Mouse (Mus musculus): ENCODE measurements around the gene Dolpp1. TPM values are rescaled to one million over a fixed set of nuclear protein-coding genes. Genes with fewer than 3 reads are reported as not detected.

The Dolpp1 gene
- polyA plus RNA-seq, 1 experiment from 2014 or later = 18.8 TPM

GRCm38 (mm10) chr2:30358533-30359531 lies 33.2 kb upstream of the Dolpp1 start, which contains the start of gene Sh3glb2:
Gene Sh3glb2 (minus strand): TSS chr2:30359337.
- H3K36me3 ChIP-seq = peaks cover 14% of the 10 kb centered on the region
- peak; percentile 47 for ATAC-seq (ENCODE audit: extremely low read depth, insufficient number of reproducible peaks, low FRiP score, low TSS enrichment)
- WGBS = 2% methylated on average over 61 of the region's 73 CpGs

DNA sequence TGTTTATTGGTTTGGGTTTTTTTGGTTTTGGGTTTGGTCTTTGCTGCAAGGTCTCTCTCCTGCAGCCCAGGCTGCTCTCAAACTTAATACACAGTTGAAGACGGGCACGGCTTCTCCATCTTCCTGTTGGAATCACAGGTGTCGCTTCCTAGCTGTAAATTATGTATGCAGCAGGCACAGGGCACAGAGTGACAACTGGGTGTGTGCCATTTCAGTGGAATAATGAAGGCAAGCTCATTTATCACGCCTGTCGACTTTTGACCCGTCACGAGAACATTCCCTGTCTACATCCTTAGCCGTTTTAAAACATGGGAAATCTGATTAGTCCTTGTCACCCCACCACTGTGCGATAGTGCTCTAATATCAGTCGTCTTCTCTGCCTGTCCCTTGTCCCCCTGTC lies 31.4 kb upstream of the Dolpp1 start:
- Histone ChIP-seq H3K9me3 (no peaks in the 10 kb centered on the region), H3K36me3 (no peaks in the 10 kb centered on the region), H3K4me3 (no peak overlapping the region), H3K27me3 (replicated peaks) (no peaks in the 10 kb centered on the region), H3K27ac (replicated peaks) (no peak overlapping the region), H3K4me2 (no peak overlapping the region), H3K9ac (no peak overlapping the region), H3K4me1 (peaks cover 44% of the 10 kb centered on the region)
- 77% methylated on average over 10 of the region's 10 CpGs for WGBS
- ATAC-seq (ENCODE audit: extremely low read depth, insufficient number of reproducible peaks, low FRiP score, low TSS enrichment) = no peak

More at GRCm38 (mm10) chr2:30358533-30359531, 33.2 kb upstream of the Dolpp1 start, which contains the start of gene Sh3glb2:
- Histone ChIP-seq H3K9me3 (no peaks in the 10 kb centered on the region), H3K27me3 (replicated peaks) (no peaks in the 10 kb centered on the region), H3K4me3 (peak within 1 kb of the TSS; percentile 89), H3K9ac (peak within 1 kb of the TSS; percentile 88), H3K4me1 (peaks cover 46% of the 10 kb centered on the region), H3K4me2 (peak within 1 kb of the TSS; percentile 79), H3K27ac (replicated peaks) (peak within 1 kb of the TSS; percentile 79)

DNA sequence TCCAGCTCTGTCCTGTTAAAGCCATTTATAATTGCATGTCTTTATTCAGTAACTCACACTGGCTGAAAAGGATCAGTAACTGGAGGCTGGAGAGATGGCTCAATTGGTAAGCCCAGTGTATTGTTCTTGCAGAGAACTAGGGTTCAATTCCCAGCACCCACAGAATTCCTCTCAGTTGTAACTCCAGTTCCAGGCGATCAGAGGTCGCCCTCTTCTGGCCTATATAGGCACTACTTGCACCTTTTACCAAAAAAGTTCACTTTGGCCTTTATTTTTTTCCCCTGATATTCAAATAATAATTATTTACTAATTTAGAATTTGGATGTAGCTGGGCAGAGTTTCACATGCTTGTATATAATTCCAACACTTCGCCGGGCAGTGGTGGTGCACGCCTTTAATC lies 29.2 kb upstream of the Dolpp1 start:
- peaks cover 33% of the 10 kb centered on the region for H3K4me1 ChIP-seq
- H3K9me3 ChIP-seq = no peaks in the 10 kb centered on the region
- H3K4me2 ChIP-seq = no peak overlapping the region
- H3K9ac ChIP-seq = no peak overlapping the region
- 71% methylated on average over 5 of the region's 5 CpGs for WGBS
- peaks cover 14% of the 10 kb centered on the region for H3K36me3 ChIP-seq
- H3K4me3 ChIP-seq = no peak overlapping the region
- ATAC-seq (ENCODE audit: extremely low read depth, insufficient number of reproducible peaks, low FRiP score, low TSS enrichment) = no peak
- H3K27ac ChIP-seq (replicated peaks) = no peak overlapping the region
- no peaks in the 10 kb centered on the region for H3K27me3 ChIP-seq (replicated peaks)

DNA sequence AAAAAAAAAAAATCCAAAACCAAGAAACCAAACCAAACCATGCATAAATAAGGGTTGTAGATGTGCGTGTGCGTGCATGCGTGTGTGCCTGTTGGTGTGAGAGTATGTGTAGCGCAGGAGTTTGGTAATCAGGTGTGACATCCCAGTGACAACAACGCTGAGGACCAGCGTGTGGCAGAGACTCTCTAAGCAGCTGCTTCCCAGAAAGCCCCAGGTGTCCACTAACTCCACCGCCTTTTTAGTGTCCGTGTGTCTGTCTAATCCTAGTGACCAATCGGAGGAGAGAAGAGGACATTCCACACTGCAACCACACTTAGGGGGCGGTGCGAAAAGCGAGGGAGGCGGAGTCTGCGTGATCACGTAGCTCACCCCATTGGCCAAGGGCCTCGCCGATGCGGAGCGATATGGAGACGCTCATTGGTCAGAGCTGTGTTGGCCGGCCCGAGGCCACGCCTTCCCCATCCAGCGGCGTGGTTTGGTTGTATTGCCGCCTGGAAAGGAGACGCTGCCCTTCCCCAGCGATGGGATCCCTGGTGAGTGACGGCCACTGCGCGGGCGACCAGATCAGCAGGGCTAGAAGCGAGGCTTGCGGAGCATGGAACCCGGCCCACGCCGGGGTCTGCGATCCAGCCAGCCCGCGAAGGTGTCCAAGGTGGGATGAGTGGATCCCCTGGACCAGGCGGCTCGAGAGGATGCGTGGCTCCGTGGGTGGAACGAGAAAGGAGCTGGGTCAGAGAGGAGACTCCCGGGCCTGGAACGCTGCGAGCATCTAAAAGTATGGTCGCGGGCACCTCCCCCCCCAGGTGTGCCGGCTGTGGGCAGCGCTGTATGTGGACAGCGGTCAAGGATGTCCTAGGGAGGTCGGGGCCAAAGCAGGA lies 28.0 kb upstream of the Dolpp1 start, which contains the start of gene Miga2:
Gene Miga2, plus strand, starts transcription at position 461 of the 878 bp plus-strand sequence.
- H3K9me3 ChIP-seq = no peaks in the 10 kb centered on the region
- H3K36me3 ChIP-seq = peaks cover 26% of the 10 kb centered on the region
- peak within 1 kb of the TSS; percentile 90 for H3K27ac ChIP-seq (replicated peaks)
- no peaks in the 10 kb centered on the region for H3K27me3 ChIP-seq (replicated peaks)
- ATAC-seq (ENCODE audit: extremely low read depth, insufficient number of reproducible peaks, low FRiP score, low TSS enrichment) = peak; percentile 99
- H3K4me1 ChIP-seq = peaks cover 25% of the 10 kb centered on the region
- peak within 1 kb of the TSS; percentile 85 for H3K9ac ChIP-seq
- peak within 1 kb of the TSS; percentile 85 for H3K4me2 ChIP-seq
- H3K4me3 ChIP-seq = peak within 1 kb of the TSS; percentile 85
- under 1% methylated on average over 54 of the region's 54 CpGs for WGBS

DNA sequence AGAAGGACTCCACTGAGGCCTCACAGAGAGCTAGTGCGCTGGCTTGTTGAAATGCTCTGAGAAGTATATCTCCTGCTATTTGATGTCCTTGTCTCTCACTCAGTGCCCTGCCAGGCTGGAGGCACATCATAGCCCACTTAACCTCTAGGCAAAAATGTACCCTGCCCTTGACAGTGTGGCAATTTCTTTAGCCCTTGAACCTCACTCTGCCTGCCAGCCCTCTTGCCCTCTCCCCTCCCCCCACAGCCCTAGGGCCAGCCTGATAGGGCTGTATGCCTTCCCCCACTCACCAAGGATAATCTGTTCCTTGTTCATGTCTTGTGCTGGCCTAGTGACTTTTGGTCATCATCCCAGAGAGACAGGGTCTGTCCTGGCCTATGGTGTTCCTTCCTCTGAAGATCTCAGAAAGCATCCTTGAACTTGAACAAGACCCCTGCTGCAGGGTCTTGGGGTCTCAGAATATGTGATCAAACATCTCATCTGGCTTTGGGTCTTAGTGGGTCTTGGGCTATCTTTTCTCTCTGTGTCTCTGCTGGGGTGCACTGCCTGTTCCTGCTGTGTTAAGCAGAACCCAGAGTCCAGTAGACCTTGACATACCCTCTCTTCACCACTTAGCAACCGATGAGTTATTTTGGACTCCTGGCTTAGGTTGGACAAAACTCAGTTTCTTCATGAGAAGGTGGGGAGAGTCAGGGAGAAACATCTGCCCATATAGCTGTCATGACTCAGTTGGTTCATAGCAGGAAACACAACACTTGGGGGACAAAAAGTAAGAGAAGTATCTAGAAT lies 26.6 kb upstream of the Dolpp1 start:
- Histone ChIP-seq H3K4me3 (peak overlapping the region; percentile 85), H3K27ac (replicated peaks) (peak overlapping the region; percentile 90), H3K9ac (peak overlapping the region; percentile 85), H3K4me2 (peak overlapping the region; percentile 85), H3K27me3 (replicated peaks) (no peaks in the 10 kb centered on the region), H3K4me1 (peaks cover 25% of the 10 kb centered on the region), H3K36me3 (peaks cover 40% of the 10 kb centered on the region), H3K9me3 (no peaks in the 10 kb centered on the region)
- 61% methylated on average over 2 of the region's 2 CpGs for WGBS
- no peak for ATAC-seq (ENCODE audit: extremely low read depth, insufficient number of reproducible peaks, low FRiP score, low TSS enrichment)

- peaks cover 48% of the 10 kb centered on the region for H3K36me3 ChIP-seq
- peak overlapping the region; percentile 90; the same call in 1 of the 2 replicates for H3K27ac ChIP-seq (replicated peaks)
- ATAC-seq (ENCODE audit: extremely low read depth, insufficient number of reproducible peaks, low FRiP score, low TSS enrichment) = no peak
- H3K9ac ChIP-seq = peak overlapping the region; percentile 85; the same call in 1 of the 2 replicates
- no peaks in the 10 kb centered on the region for H3K9me3 ChIP-seq
- no peaks in the 10 kb centered on the region for H3K27me3 ChIP-seq (replicated peaks)
- peak overlapping the region; percentile 85; the same call in 1 of the 2 replicates for H3K4me3 ChIP-seq
- WGBS = 42% methylated on average over 5 of the region's 5 CpGs
- H3K4me2 ChIP-seq = peak overlapping the region; percentile 85
- peaks cover 25% of the 10 kb centered on the region for H3K4me1 ChIP-seq
Observed at GRCm38 (mm10) chr2:30366203-30366602, 25.9 kb upstream of the Dolpp1 start.

GRCm38 (mm10) chr2:30371544-30371943 lies 20.5 kb upstream of the Dolpp1 start:
- H3K9ac ChIP-seq = no peak overlapping the region
- H3K9me3 ChIP-seq = no peaks in the 10 kb centered on the region
- H3K27ac ChIP-seq (replicated peaks) = no peak overlapping the region
- H3K4me1 ChIP-seq = peaks cover 2% of the 10 kb centered on the region
- no peak overlapping the region for H3K4me2 ChIP-seq
- no peak overlapping the region for H3K4me3 ChIP-seq
- peaks cover 100% of the 10 kb centered on the region for H3K36me3 ChIP-seq
- H3K27me3 ChIP-seq (replicated peaks) = no peaks in the 10 kb centered on the region
- WGBS = 92% methylated on average over 8 of the region's 8 CpGs
- ATAC-seq (ENCODE audit: extremely low read depth, insufficient number of reproducible peaks, low FRiP score, low TSS enrichment) = no peak

DNA sequence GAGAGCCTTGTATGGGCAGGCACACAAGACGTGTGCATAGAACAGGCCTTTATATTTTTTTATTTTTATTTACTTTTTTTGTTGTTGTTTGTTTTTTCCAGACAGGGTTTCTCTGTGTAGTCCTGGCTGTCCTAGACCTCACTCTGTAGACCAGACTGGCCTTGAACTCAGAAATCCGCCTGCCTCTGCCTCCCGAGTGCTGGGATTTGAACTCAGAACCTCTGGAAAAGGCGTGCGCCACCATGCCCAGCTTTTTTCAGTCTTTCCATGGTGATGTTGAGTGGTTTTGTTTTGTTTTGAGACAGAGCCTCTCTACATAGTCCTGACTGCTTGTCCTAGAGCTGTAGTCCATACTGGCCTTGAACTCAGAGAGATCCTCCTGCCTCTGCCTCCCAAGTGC lies 19.3 kb upstream of the Dolpp1 start:
- Histone ChIP-seq H3K4me3 (no peak overlapping the region), H3K27me3 (replicated peaks) (no peaks in the 10 kb centered on the region), H3K36me3 (peaks cover 100% of the 10 kb centered on the region), H3K4me1 (no peaks in the 10 kb centered on the region), H3K4me2 (no peak overlapping the region), H3K9me3 (no peaks in the 10 kb centered on the region), H3K27ac (replicated peaks) (no peak overlapping the region), H3K9ac (no peak overlapping the region)
- no peak for ATAC-seq (ENCODE audit: extremely low read depth, insufficient number of reproducible peaks, low FRiP score, low TSS enrichment)
- WGBS = 94% methylated on average over 5 of the region's 5 CpGs

DNA sequence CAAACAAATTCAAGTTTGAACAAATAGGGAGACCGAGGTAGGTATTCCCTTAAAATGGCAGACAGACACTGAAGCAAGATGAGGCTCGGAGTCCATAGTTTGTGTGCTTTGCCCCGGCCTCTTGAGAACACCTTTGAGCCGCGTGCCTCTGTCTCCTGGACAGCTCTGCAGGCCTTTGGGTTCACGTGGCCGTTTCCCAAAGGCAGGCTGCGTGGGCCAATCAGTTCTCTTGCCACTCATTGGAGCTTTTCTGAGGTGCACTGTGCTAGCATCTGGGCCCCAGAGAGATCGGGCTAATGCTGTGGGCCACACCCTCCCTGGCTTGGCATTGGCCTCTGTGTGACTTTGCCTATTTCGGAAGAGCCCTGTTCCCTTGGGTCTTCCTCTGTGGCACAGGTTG lies 16.2 kb upstream of the Dolpp1 start:
- WGBS = 88% methylated on average over 10 of the region's 10 CpGs
- no peaks in the 10 kb centered on the region for H3K4me1 ChIP-seq
- H3K27me3 ChIP-seq (replicated peaks) = no peaks in the 10 kb centered on the region
- no peak overlapping the region for H3K4me2 ChIP-seq
- peaks cover 100% of the 10 kb centered on the region for H3K36me3 ChIP-seq
- H3K9ac ChIP-seq = no peak overlapping the region
- no peak overlapping the region for H3K4me3 ChIP-seq
- no peak for ATAC-seq (ENCODE audit: extremely low read depth, insufficient number of reproducible peaks, low FRiP score, low TSS enrichment)
- H3K9me3 ChIP-seq = no peaks in the 10 kb centered on the region
- no peak overlapping the region for H3K27ac ChIP-seq (replicated peaks)

GRCm38 (mm10) chr2:30377721-30378120 lies 14.3 kb upstream of the Dolpp1 start:
- ATAC-seq (ENCODE audit: extremely low read depth, insufficient number of reproducible peaks, low FRiP score, low TSS enrichment) = no peak
- Histone ChIP-seq H3K27ac (replicated peaks) (no peak overlapping the region), H3K9me3 (no peaks in the 10 kb centered on the region), H3K4me1 (no peaks in the 10 kb centered on the region), H3K4me3 (no peak overlapping the region), H3K9ac (no peak overlapping the region), H3K4me2 (no peak overlapping the region), H3K27me3 (replicated peaks) (no peaks in the 10 kb centered on the region), H3K36me3 (peaks cover 100% of the 10 kb centered on the region)
- 71% methylated on average over 5 of the region's 5 CpGs for WGBS

Measured in heart, embryonic 13.5 days (tissue).